Mouse (Mus musculus): ENCODE measurements around the gene Hnrnpa0. TPM values are rescaled to one million over a fixed set of nuclear protein-coding genes. Genes with fewer than 3 reads are reported as not detected.

The Hnrnpa0 gene
- polyA plus RNA-seq, 1 experiment = 57.5 TPM

GRCm38 (mm10) chr13:58117318-58118017 is 10.9 kb downstream of the Hnrnpa0 start:
- H3K4me3 ChIP-seq (replicated peaks; ENCODE audit: extremely low read depth, low read depth, low read length) = no peak overlapping the region
- 41% methylated on average over 8 of the region's 8 CpGs for WGBS
- peak; percentile 73 for DNase-seq
- peaks cover 6% of the 10 kb centered on the region; the same call in 1 of the 2 replicates for H3K4me1 ChIP-seq (ENCODE audit: control insufficient read depth, insufficient read depth, low read length)
- no peak for TF ChIP-seq POLR2A (IDR thresholded peaks at IDR 0.05; ENCODE audit: borderline replicate concordance, extremely low read depth, low read depth, low read length)
- TF ChIP-seq CTCF (IDR thresholded peaks at IDR 0.05; ENCODE audit: insufficient read depth, low read length) = peak; percentile 77

GRCm38 (mm10) chr13:58116801-58117200 is 11.6 kb downstream of the Hnrnpa0 start:
- WGBS = 70% methylated on average over 2 of the region's 2 CpGs
- no peak for TF ChIP-seq POLR2A (IDR thresholded peaks at IDR 0.05; ENCODE audit: borderline replicate concordance, extremely low read depth, low read depth, low read length)
- TF ChIP-seq CTCF (IDR thresholded peaks at IDR 0.05; ENCODE audit: insufficient read depth, low read length) = no peak
- Histone ChIP-seq H3K4me1 (ENCODE audit: control insufficient read depth, insufficient read depth, low read length) (peaks cover 6% of the 10 kb centered on the region; the same call in 1 of the 2 replicates), H3K4me3 (replicated peaks; ENCODE audit: extremely low read depth, low read depth, low read length) (no peak overlapping the region)
- DNase-seq = no peak

GRCm38 (mm10) chr13:58115227-58115626 is 13.1 kb downstream of the Hnrnpa0 start:
- WGBS = 14% methylated on average over 13 of the region's 13 CpGs
- TF ChIP-seq CTCF (IDR thresholded peaks at IDR 0.05; ENCODE audit: insufficient read depth, low read length) = no peak
- no peak for TF ChIP-seq POLR2A (IDR thresholded peaks at IDR 0.05; ENCODE audit: borderline replicate concordance, extremely low read depth, low read depth, low read length)
- Histone ChIP-seq H3K4me1 (ENCODE audit: control insufficient read depth, insufficient read depth, low read length) (peaks cover 6% of the 10 kb centered on the region; the same call in 1 of the 2 replicates), H3K4me3 (replicated peaks; ENCODE audit: extremely low read depth, low read depth, low read length) (no peak overlapping the region)
- DNase-seq = no peak

- H3K4me1 ChIP-seq (ENCODE audit: control insufficient read depth, insufficient read depth, low read length) = peaks cover 6% of the 10 kb centered on the region; the same call in 1 of the 2 replicates
- peak; percentile 50 for DNase-seq
- TF ChIP-seq POLR2A (IDR thresholded peaks at IDR 0.05; ENCODE audit: borderline replicate concordance, extremely low read depth, low read depth, low read length) (no peak), CTCF (IDR thresholded peaks at IDR 0.05; ENCODE audit: insufficient read depth, low read length) (no peak)
- H3K4me3 ChIP-seq (replicated peaks; ENCODE audit: extremely low read depth, low read depth, low read length) = peak within 1 kb of the TSS; percentile 62
- WGBS = 1% methylated on average over 35 of the region's 35 CpGs
These were observed 15.1 kb downstream of the Hnrnpa0 start, which contains the start of gene Klhl3 for GRCm38 (mm10) chr13:58113061-58113900. Gene Klhl3 (minus strand): TSS chr13:58113592.

- peaks cover 6% of the 10 kb centered on the region; the same call in 1 of the 2 replicates for H3K4me1 ChIP-seq (ENCODE audit: control insufficient read depth, insufficient read depth, low read length)
- TF ChIP-seq POLR2A (IDR thresholded peaks at IDR 0.05; ENCODE audit: borderline replicate concordance, extremely low read depth, low read depth, low read length) = no peak
- no peak for TF ChIP-seq CTCF (IDR thresholded peaks at IDR 0.05; ENCODE audit: insufficient read depth, low read length)
- DNase-seq = no peak
- WGBS = 7% methylated on average over 11 of the region's 11 CpGs
- H3K4me3 ChIP-seq (replicated peaks; ENCODE audit: extremely low read depth, low read depth, low read length) = peak overlapping the region; percentile 62
These were observed 15.7 kb downstream of the Hnrnpa0 start for GRCm38 (mm10) chr13:58112601-58113041.

GRCm38 (mm10) chr13:58112191-58112590 is 16.2 kb downstream of the Hnrnpa0 start:
- DNase-seq = no peak
- WGBS = 52% methylated on average over 10 of the region's 10 CpGs
- TF ChIP-seq CTCF (IDR thresholded peaks at IDR 0.05; ENCODE audit: insufficient read depth, low read length) = no peak
- TF ChIP-seq POLR2A (IDR thresholded peaks at IDR 0.05; ENCODE audit: borderline replicate concordance, extremely low read depth, low read depth, low read length) = no peak
- Histone ChIP-seq H3K4me1 (ENCODE audit: control insufficient read depth, insufficient read depth, low read length) (peaks cover 6% of the 10 kb centered on the region; the same call in 1 of the 2 replicates), H3K4me3 (replicated peaks; ENCODE audit: extremely low read depth, low read depth, low read length) (no peak overlapping the region)

GRCm38 (mm10) chr13:58111306-58111705 is 17.1 kb downstream of the Hnrnpa0 start:
- WGBS = 95% methylated on average over 6 of the region's 6 CpGs
- Histone ChIP-seq H3K4me1 (ENCODE audit: control insufficient read depth, insufficient read depth, low read length) (peaks cover 6% of the 10 kb centered on the region; the same call in 1 of the 2 replicates), H3K4me3 (replicated peaks; ENCODE audit: extremely low read depth, low read depth, low read length) (no peak overlapping the region)
- no peak for DNase-seq
- TF ChIP-seq POLR2A (IDR thresholded peaks at IDR 0.05; ENCODE audit: borderline replicate concordance, extremely low read depth, low read depth, low read length) = no peak
- TF ChIP-seq CTCF (IDR thresholded peaks at IDR 0.05; ENCODE audit: insufficient read depth, low read length) = no peak

- TF ChIP-seq CTCF (IDR thresholded peaks at IDR 0.05; ENCODE audit: insufficient read depth, low read length) = no peak
- TF ChIP-seq POLR2A (IDR thresholded peaks at IDR 0.05; ENCODE audit: borderline replicate concordance, extremely low read depth, low read depth, low read length) = no peak
- no peak for DNase-seq
- Histone ChIP-seq H3K4me3 (replicated peaks; ENCODE audit: extremely low read depth, low read depth, low read length) (no peak overlapping the region), H3K4me1 (ENCODE audit: control insufficient read depth, insufficient read depth, low read length) (no peaks in the 10 kb centered on the region)
- WGBS = 53% methylated on average over 8 of the region's 8 CpGs
These were observed 37.7 kb downstream of the Hnrnpa0 start for GRCm38 (mm10) chr13:58090643-58091042.

- no peak for TF ChIP-seq CTCF (IDR thresholded peaks at IDR 0.05; ENCODE audit: insufficient read depth, low read length)
- TF ChIP-seq POLR2A (IDR thresholded peaks at IDR 0.05; ENCODE audit: borderline replicate concordance, extremely low read depth, low read depth, low read length) = no peak
- Histone ChIP-seq H3K4me1 (ENCODE audit: control insufficient read depth, insufficient read depth, low read length) (no peaks in the 10 kb centered on the region), H3K4me3 (replicated peaks; ENCODE audit: extremely low read depth, low read depth, low read length) (no peak overlapping the region)
- DNase-seq = no peak
- 95% methylated on average over 5 of the region's 5 CpGs for WGBS
These were observed 44.0 kb downstream of the Hnrnpa0 start for GRCm38 (mm10) chr13:58084396-58084795.

All from lung, adult 2 months (tissue).